Mouse (Mus musculus) lung, adult 2 months (tissue): ENCODE measurements around the gene Slc25a5.

Experiments
- CTCF ChIP-seq: fragments of 200-500 bp; IDR thresholded peaks from 2 replicates; pipeline ENCODE4 v1.5.1; 2011; ENCODE audit warnings: mild to moderate bottlenecking, low read length, control low read depth; ENCODE audit not compliant: insufficient read depth
- POLR2A ChIP-seq: fragments of 200-500 bp; IDR thresholded peaks from 2 replicates; pipeline ENCODE4 v1.6.1; 2011; ENCODE audit warnings: low read depth, mild to moderate bottlenecking, control low read depth, low read length, borderline replicate concordance; ENCODE audit errors: extremely low read depth

- TF ChIP-seq CTCF = no peak
- TF ChIP-seq POLR2A = no peak
Observed at GRCm38 (mm10) chrX:36762894-36763293, 32.6 kb upstream of the Slc25a5 start.
